Mouse (Mus musculus): Measurements from ENCODE around the gene Mthfd1l.

Mthfd1l gene

DNA sequence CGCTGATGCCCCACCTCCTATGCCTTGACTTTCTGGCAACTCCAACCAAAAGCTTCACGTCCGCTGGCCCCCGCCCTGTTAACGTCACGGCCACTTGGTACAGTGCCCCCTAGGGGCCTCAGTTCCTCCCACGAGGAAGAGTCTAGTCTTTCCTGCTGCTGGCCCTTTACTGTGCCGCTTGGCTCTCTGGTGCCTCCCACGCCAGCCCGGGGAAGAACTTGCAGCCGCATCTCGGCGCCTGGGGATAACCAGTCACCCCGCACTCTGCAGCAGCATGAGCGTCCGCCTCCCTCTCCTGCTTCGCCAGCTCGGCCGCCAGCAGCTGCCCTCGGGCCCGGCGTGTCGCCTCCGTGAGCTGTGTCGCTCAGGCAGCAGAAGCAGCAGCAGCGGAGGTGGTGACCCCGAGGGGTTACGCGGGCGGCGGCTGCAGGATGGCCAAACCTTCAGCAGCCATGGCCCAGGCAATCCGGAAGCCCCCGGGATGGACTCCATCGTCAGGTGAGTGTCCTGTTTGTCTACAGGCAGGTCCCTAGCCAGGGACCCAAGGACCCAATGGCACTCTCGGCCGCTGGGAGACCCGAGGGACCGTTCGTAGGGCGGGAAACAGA is at the start of gene Mthfd1l:
TSS of gene Mthfd1l (plus strand) at position 138 of the 608 bp plus-strand sequence.
- DNase-seq (ENCODE audit: low spot score in 2 of 2): peak; percentile 88 to 89

DNA sequence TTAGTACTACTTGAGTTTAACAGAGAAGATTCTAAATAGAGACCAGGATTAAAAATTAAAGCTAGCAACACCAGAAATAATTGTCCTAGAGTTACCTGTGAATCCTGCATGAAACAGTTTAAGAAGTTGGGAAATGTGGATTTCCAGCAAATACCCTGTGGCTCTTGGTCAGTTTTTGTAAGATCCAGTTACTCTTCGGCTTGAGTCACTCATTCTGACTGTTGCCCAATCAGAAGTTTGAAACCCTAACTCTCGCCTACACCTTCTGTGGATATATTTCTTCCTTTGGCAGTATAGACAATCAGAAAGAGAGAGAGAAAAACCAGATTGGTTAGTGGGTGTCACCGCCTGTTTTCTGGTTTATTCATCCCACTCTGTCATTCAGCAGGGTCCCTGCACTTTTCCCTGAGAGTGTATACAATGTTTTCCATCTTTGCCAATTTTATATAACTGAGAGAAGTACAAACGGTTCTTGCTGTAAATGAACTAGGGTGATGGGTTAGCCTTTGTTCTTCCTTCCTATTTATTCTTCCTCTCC is 44.8 kb upstream of the Mthfd1l start:
- no peak for DNase-seq (ENCODE audit: low spot score in 2 of 2)

DNA sequence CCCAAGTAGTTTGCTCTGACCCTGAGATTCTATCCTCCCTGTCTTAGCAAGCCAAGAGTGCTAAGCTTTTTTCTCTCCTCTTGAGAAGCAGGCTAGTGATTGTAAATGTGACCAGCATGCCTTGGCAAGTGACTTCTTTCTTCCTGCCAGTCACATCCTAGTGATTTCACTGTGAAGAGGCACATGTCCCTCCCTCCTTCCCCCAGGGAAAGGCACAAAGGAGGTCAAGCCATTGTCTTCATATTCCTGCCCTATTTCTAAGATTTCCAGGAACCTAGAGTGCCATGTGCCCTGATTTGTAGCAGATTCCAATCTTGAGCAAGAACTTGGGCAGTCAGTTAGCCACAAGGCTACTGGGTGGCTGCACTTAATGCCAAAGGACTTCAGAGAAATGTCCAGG is 41.1 kb upstream of the Mthfd1l start:
- DNase-seq (ENCODE audit: low spot score in 2 of 2): no peak

DNA sequence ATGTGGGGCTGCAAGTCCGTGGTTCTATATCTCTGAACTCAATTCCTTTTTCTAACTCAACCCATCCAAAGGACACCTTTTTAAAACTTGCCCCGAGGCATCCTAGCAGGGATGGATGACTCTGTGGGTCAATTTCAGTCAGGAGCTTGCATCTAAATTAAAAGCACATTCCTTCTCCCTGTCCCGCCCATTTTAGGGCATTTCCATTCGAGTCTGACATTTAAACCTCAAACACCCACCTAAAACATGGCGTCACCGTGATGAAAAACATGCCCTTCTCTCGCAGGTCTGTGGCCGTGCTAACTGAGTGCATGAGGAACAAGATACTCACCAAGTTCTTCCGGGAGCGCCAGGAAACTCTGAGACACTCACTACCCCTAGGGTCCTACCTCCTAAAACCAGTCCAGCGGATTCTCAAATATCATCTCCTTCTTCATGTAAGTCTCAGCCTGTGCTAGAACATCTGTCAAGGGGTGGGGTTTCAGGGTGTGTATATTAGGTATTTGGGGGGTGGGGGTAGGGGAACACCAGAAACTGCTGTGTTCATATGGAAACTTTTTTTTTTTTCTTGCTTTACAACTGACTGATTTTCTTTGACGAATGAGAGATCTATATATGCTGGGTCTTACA is 39.5 kb upstream of the Mthfd1l start:
- no peak for DNase-seq (ENCODE audit: low spot score in 2 of 2)

DNA sequence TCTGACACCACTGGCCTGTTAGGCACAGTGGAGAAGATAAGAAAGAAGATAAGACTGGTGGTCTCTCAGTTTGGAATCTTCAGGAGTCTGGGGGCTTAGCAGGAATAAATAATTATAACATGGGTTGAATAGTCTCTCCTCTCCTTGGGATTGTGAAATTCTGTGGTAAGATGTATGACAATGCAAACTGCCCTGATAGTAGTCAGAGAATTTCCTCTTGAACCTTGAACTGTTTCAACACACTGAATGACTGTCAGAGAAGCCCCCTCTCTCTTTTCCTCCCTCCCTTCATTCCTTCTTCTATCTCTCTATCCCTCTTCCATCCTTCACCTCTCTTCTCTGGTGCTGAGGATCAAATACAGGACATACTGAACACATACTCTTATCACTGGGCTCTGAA is 36.1 kb upstream of the Mthfd1l start:
- DNase-seq (ENCODE audit: low spot score in 2 of 2): no peak

DNA sequence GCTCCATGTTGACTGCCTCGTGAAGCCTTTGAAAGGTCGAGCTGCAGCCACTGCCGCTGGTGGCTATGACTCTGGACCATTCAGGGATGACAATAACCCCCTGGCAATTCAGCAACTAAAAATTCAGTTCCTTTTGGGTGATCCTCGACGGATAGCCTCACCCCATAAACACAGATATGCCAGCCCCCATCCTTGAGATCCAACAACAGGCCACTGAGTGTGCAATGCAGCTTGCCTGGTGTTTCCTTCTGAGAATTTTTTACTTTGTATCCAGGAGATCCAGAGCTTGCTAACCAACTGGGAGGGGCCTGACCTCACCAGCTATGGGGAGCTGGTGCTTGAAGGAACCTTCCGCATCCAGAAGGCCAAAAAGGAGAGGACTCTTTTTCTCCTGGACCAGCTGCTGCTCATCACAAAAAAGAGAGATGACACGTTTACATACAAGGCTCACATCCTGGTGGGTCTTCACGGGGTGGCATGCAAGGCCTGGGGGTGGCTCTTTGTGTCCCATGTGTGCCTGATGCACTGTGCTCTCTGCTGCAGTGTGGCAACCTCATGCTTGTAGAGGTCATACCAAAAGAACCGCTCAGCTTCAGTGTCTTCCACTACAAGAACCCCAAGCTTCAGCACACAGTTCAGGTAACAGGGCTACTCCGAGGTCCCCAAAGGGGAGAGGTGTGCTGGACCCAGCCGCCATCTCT is 32.9 kb upstream of the Mthfd1l start:
- no peak for DNase-seq (ENCODE audit: low spot score in 2 of 2)

DNA sequence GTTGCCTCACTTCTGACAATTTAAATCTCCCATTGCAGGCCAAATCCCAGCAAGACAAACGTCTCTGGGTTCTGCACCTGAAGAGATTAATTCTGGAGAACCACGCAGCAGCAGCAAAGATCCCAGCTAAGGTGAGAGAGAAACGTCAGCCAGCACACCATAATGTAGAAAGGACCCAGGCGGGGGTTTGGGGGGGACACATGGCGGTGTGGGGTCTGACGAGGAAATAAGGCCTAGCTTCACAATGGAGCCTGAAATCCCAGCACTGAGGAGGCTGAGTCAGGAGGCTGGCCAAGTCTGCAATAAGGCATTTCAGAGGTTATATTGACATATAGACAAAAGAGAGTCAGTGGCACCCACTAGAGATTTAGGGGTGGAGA is 32.3 kb upstream of the Mthfd1l start:
- DNase-seq (ENCODE audit: low spot score in 2 of 2): no peak

DNA sequence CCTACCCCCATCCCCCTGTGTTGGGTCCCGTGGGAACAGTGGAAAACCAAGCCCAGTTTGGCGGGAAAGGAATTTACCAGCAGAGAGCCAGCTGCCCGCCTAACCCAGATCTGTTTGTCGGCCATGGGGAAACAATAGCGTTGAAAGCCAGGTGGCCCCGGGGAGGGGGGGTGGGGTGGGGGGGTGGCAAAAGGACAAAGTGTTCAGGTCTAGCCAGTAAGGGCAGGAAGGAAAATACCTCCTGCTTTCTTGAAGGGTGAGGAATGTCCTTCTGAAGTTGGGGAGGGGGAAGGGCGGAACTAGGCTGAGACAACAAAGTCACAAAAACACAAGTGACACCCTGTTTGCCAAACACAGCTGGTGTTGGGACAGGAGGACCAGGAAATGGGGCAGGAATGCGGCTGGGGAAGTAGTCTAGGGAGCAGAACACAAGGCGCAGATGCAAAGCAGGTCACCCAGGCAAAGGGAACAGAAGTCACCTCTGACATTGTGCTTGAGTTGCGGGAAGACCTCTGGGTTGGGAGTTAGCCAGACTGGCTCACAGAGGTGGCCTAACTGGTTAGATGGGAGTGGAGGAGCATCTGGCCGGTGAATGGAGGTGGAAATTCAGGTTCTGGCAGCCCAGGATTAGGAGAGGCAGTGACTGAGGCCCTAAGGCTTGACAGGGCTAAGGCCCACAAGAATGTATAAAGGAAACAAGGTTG is 31.7 kb upstream of the Mthfd1l start:
- no peak for DNase-seq (ENCODE audit: low spot score in 2 of 2)

DNA sequence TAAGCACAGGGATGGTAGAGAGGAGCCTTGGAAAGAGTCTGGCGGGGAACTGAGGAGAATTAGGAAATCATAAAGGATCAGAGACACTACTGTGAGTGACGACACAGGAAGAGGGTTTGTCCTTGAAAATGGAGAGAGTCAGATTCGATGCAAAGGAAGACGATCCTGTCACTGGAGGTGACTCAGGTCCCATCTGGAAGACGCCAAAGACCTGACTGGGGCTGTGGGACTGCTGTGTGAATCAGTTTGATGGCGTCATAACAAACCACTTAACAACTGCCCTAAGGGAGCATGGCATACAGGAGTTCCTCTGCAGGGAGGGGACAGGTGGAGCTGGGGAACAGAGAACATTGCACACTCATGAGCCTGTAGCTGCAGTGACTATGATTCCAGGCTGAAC is 30.6 kb upstream of the Mthfd1l start:
- DNase-seq (ENCODE audit: low spot score in 2 of 2): no peak

DNA sequence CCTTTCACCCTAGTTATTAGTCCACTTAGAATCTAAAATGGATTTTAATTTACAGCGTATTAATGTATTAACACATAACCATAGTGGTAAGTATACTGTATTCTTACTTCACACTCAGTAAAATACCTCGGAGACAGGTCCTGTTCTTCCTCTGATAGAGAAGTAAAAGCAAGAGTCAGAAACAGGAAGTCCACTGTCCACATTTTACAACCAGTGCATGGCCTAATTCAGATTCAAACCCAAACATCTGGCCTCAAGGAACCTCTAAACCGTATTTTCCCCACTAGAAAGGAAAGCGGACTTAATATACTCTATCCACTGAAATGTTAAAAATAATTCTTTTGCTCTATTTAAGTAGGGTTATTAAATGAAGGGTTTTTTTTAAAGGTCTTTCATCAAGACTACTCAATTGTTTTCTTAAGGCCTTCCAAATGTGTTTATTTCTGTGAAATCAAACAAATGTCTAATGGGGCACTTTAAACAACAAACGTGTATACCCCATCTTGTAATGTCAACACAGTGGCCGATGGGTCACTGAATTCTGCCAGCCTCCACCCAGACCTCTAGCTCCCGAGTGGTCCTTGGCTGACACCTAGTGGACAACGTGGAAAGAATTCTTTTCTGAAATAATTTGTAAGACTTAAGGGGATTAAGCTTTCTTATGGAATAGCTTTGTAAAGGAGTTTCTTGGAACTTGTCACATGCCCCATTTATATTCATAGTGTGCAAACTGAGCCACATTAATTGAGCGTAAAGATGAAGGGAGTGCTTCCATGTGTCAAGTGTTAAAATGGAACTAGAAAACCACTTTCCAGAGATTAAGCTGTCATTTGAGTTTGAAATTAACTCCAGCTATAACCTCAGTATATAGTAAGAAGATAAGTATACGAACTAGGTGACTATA is 29.2 kb upstream of the Mthfd1l start:
- DNase-seq (ENCODE audit: low spot score in 2 of 2): peak; percentile 40 to 42

DNA sequence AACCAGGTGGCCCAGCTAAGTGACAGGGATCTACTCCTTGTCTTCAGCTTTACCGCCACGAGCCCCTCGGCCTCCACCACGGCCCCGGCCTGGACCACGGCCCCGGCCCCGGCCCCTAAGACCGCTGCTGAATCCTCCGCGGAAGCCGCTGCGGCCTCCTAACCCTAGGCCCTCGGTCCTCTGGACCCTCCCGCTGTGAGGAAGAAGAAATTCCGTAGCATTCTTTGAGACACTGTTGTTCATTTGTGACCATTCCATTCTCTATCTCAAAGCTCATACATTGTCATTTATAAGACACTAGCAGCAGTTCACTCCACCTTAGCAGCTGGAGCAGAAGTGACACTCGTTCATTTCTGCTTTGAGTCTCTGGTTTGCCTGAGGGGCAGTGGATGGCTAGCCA is 26.0 kb upstream of the Mthfd1l start:
- DNase-seq (ENCODE audit: low spot score in 2 of 2): no peak

DNA sequence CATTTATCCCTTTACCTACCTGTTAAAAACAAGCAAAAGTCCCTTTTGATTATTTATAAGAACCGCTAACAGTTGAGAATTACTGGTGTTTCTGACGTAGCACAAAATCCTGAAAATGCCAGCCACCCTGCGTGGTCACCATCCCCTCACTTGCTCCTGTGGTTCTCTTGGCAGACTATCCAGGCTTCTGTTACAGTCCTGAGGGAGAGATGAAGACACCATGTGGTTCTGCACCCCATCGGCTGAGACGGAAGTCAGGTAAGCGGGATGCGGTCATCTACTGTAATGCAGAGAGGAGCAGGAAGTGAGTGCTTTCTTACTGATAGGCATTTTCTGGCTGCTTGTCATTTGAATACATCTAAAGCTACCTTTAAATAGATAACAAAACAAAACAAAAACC is 25.6 kb upstream of the Mthfd1l start:
- DNase-seq (ENCODE audit: low spot score in 2 of 2): no peak

DNA sequence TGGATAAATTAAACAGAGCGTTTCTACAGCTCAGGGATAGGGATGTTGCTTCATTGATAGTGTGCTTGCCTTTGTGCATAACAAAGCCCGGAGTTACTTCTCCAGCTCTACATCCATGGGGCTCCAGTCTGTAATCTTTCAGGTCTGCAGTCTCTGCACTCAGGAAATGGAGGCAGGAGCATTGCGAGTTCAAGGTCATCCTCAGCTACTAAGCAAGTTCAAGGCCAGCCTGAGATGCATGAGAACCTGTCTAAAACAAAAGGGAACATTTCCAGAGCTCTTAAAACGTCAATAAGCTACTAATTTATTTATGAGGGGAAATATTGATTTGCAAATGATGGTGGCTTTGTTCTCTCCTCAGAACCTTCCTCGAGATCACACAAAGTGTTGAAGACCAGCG is 23.6 kb upstream of the Mthfd1l start:
- no peak for DNase-seq (ENCODE audit: low spot score in 2 of 2)

DNA sequence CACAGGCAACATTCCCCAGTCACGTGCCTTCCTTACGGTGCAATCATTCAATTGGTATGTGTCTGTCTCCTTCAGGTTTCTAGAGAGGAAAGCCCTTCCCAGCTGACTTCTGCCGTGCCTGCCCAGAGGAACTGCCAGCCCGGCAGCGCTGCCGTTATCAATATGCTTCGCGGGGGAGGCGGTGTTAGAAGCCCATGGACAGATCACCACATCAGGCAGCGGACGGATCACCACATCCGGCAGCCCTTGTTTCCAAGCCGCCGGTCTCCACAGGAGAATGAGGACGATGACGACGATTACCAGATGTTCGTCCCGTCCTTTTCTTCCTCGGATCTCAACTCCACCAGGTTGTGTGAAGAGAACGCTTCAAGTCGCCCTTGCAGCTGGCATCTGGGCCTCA is 16.4 kb upstream of the Mthfd1l start:
- no peak for DNase-seq (ENCODE audit: low spot score in 2 of 2)

DNA sequence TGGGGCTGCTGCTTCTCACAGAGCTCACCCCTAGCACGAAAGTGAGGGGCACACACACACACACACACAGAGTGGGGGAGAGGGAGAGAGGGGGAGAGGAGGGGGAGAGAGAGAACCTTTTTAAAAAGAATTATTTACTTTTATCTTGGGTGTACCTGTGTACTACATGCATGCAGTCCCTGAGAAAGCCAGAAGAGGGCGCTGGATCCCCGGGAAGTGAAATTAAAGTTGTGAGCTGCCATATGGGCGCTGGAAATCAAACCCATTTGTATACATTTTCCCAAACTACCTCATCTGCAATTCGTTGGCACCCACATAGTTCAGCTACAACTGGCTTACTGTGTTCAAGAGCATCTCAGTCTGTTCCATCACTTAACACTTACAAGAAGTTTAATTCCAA is 14.3 kb upstream of the Mthfd1l start:
- no peak for DNase-seq (ENCODE audit: low spot score in 2 of 2)

DNA sequence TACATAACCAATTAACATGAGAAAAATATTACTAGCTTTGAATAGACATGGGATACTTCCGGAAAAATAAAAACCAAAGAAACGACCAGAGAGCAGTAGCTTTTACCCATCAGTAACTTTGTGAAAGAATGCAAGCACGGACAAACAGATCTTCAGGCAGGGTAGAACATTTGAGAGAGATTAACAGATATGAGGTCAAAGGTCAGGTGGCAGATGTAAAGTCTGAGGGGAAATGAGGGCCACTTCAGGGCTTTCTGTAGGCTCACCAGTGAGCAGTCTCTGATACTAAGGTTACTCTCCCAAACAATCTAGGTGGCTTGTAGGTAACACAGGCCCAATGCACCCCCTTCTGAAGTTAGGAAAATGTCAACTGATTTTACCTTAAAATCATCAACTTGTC is 3.9 kb upstream of the Mthfd1l start:
- DNase-seq (ENCODE audit: low spot score in 2 of 2): no peak

DNA sequence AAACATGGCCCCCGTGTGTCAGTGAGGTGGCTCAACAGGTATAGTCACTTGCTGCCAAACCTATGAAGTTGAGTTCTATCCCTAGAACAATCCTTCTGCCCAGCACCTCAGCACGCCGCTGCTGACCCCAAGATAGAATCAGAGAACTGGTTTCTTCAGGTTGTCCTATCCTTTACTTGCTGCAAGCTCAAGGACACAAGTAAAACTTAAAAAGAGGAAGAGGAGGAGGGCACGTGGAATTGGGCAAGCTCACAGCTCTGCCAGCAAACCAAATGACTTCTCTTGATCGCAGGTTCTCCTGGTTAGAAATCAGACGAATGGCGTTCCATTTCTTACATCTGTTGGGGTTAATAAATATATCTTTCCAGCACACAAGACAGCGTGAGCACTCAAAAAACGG is 681 bp upstream of the Mthfd1l start:
- DNase-seq (ENCODE audit: low spot score in 2 of 2): no peak

DNA sequence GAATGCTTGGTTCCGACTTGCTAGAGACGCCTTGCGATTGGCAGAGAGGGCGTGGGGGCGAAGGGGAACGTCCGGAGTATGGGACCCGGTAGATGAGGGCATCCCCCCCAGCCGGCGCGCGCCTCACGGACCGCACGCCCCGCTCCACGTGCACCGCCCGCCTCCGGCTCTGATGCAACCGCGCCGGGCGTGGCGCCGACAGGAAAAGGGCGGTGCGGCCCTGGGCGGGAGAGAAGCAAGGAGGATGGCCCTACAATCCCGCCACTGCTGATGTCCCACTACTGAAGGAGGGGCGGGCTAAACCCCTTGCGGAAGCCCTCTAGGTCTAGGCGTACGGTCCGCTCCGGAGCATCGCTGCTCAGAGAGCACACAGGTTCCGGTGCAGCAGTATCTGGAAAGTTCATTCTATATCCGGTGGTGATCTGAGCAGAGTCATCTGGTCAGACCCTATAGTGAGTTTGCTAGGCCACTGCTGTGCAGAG is 712 bp downstream of the Mthfd1l start:
- peak; percentile 92 to 93 for DNase-seq (ENCODE audit: low spot score in 2 of 2)

DNA sequence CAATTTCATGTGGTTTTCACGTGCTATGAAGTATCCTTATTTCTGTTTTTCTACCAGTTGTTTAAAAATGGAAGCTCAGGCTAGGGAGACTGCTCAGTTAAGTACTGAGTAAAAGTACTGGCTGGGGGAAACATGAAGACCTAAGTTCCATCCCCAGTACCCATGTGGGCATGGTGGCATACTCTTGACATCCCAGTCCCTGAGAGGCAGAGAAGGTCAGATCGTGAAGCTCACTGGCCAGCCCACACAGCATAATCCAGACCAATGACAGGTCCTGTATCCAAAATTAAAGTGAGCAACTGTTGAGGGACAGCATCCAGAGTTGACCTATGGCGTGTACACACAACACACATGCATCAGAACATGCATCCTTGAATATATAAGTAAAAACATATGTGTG is 1.5 kb downstream of the Mthfd1l start:
- DNase-seq (ENCODE audit: low spot score in 2 of 2): no peak

DNA sequence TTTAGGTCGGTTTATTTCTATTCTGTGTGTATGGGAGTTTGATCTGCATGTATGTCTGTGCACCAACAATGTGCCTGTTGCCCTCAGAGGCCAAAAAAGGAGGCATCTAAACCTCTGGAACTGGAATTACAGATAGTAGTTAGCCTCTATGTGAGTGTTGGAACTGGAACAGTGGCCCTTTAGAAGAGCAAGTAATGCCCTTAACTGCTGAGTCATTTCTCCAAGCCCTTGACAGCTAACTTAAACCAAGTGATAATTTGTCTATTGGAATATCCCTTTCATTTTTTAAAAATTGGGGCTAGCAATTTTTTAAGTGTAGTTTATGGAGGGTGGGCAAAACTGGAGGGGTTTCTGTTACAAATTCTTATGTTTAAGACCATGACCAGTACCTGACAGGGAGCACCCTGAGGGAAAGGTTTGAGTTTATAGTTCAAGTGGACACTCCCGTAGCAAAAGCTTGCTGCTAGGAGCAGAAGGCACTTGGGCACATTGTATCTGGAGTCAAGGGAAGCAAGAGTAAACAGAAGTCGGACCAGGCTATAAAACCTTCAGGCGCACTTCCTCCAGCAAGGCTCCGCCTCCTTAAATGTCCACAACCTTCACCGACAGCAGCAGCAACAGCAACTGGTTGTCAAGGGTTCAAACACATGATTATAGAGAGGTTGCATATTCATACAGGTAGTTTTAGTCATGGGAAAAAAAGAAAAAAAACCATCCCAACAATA is 3.1 kb downstream of the Mthfd1l start:
- no peak for DNase-seq (ENCODE audit: low spot score in 2 of 2)

DNA sequence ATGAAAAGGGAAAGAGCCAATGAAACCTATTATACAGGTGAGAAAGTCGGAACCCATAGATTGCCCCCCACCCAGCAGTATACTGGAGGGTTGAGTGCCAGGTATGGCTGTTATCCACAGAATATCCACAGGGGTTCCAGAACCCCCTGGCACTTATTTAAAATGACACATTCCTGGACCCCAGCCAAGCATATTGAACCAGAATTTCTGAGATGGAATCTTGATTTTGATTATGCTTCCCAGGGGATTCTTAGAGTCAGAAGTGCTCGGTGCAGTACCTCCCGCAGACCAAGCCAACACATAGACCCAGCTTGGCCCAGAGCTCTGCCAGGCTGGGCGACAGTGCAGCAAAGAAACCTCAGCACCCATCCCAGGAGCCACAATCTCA is 3.7 kb downstream of the Mthfd1l start:
- DNase-seq (ENCODE audit: low spot score in 2 of 2): no peak

Data from spleen, postnatal 36 days (tissue).